Mouse (Mus musculus) bone marrow macrophage, adult 2 months (primary cell): Measurements from ENCODE around the gene Tle6.

ENCODE experiments used
- CTCF ChIP-seq: IDR thresholded peaks from 2 replicates; pipeline ENCODE4 v1.5.1; 2012; ENCODE audit warnings: low read depth, mild to moderate bottlenecking, low read length, moderate library complexity
- POLR2A ChIP-seq: IDR thresholded peaks from 2 replicates; pipeline ENCODE4 v1.6.1; 2012; ENCODE audit warnings: mild to moderate bottlenecking, low read depth, low read length, borderline replicate concordance

DNA sequence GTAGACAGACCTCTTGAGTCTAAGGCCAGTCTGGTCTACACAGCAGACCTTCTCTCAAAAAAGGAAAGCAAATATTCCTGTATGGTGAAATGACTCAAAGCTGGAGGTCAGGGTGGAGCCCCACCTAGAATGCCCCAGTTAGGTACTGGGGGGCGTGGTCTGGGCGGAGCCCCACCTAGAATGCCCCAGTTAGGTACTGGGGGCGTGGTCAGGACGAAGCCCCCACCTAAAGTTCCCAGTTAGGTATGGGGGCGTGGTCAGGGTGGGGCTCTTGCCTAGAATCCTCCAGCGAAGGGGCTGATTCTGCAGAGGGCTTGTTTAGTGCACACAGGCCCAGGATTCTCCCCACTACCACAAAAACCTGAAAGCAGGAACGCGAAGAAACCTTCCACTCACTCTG, 22.6 kb upstream of the Tle6 start:
- TF ChIP-seq CTCF (no peak), POLR2A (no peak)
